Mouse (Mus musculus) monocyte, adult 5-6 weeks (primary cell): ENCODE data around the gene Fam98c. TPM values are rescaled to one million over a fixed set of nuclear protein-coding genes. Genes with fewer than 3 reads are reported as not detected.
"Not testable (repeated sequence)": the region's sequence is repeated elsewhere in the genome, so short reads cannot be mapped to it uniquely, and the experiment has no call there.

Experiments used
- ATAC-seq: fragments of 153-309, 156-312 bp; replicated peaks from 2 replicates; pipeline ENCODE4 v1.8.0; 2017; ENCODE audit warnings: mild to moderate bottlenecking; ENCODE audit not compliant: low TSS enrichment, insufficient number of reproducible peaks, severe bottlenecking, poor library complexity, low FRiP score
- total RNA-seq: library from RNA; stranded (forward); fragments of 200-1000, 200-491, 200-594 nt; gene quantifications from 3 replicates; pipeline ENCODE4 v1.2.3, GENCODE M21; 2017

Fam98c gene
- total RNA-seq, 1 experiment from 2014 or later = 29.1 TPM

DNA sequence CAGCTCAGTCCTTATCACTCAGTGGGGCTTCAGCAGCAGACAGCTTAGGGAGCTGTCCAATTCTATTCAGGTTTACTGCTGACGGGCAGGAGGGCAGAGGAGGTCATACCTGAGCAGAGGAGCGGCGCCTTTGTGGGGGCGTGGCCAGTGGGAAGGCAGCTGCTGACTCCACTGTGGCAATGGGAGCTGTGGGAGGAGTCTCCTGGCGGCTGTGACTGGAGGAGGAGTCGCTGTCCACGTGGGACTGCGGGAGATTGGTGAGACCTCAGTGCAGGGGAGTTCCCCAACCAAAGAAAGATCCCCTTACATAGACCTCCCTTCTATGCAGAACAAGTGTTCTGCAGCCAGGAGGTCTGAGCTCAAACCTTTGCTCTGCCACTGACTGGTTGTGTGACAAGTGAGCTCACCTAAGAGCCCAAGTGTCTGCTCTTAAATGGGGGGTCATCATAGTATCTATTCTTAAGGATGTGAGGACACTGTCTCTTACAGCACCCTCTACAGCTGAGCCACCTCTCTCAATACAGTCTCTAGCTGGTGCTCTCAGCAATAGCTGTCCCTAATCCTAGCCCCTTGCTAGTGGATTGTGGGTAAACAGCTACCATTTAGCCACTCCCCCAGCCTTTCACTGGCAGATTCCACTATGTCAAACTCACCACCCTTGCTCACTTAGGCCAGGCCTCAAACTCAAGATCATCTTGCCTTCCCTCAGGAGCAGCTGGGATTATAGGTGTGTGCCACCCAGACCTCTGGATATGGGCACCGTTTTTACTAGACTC is 6.9 kb upstream of the Fam98c start:
- 0 out of 2 replicates have a peak, but pooled peaks have one; percentile 38 for ATAC-seq

DNA sequence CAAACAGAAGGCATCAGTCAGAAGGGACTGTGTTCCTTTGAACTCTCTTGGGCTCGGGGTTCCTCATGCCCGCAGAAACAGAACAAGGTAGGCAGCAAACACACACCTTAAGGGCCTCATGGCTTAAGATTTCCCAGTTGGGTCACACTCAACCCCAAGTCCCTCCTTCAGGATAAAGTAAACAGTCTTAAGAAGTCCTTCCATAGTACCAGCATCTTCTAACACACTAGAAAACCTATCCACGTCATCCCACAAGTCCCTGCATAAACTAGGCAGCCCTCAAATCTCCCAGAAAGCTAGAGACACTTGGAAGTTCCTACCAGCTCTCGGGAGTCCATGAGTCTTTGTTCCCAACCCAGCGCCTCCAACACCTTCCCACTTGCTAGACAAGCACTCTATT is 6.3 kb upstream of the Fam98c start:
- ATAC-seq = no peak

DNA sequence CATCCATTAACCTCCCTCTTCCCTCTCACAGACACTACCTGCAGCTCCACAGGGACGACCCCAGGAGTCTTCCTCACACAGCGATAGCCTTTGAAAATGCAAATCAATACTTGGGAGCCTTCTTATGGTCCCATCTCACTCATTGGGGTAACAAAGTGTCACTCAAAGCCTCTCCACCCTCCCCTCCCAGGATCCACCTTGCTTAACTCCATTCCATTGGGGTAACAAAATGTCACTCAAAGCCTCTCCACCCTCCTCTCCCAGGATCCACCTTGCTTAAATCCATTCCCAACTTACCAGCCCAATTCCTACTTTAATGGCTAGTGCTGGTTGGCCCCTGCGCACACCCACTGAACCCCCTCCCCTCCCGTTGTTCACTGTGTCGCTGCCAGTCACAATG is 2.2 kb upstream of the Fam98c start:
- no peak for ATAC-seq

DNA sequence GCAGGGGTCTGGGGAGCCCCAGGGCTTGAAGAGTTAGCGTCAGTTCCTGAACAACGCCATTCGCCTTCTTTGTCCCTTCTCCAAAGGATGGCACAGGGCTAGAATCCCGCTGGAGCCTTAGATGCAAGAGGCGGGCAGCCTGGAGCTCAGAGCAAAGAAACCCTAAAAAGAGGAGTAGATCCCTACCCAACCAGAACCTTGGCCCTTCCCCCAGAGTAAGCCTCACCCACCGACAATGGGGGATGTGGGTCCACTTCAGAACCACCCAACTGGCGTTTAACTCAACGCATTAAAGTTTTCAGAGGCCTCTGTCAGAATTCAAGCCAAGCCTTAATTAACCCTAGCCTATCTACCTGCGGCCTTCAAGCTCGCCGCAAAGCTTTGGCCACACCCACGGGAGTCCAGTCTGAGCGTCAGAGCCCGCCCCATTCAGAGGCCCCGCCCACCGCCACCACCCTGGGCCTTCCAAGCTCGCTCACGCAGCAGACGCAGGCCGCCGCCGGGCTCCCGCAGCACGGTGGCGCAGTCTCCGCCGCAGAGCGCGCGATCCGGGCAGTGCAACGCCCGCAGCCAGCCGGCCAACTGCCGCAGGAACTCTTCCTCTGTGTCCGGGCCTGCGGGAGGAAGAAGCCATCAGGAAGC is 717 bp downstream of the Fam98c start:
- peak; percentile 59 for ATAC-seq

DNA sequence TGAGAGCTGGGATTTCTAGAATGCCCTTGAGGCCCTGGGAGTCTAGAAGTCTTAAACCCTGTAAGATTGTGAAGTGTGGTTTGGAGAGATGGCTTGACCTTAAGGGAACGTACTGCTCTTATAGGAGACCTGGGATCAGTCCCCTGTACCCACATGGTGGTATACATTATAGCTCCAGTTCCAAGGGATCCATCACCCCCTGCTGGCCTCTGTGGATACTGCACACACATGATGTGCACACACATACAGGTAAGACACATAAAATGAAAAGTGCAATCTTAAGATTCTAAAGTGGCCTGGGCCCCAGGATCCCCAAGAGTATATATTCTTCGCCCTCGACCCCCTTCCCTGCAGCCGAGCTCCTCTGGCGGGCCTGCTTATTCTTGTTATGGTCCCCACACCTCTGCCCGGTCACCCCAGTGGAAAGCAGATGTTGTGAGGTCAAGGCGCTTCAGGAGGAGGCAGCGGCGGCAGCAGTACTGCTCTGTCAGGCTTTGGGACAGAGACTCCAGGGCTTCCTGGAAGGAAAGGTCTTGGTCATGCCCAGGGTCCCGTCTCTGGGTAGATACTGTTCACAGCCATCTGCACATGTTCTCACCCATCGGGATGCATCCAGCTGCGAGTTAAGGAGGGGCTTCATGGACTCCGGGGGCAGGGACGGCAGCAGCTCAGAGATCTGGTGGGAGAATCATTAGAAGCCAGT is 1.9 kb downstream of the Fam98c start:
- ATAC-seq = no peak

DNA sequence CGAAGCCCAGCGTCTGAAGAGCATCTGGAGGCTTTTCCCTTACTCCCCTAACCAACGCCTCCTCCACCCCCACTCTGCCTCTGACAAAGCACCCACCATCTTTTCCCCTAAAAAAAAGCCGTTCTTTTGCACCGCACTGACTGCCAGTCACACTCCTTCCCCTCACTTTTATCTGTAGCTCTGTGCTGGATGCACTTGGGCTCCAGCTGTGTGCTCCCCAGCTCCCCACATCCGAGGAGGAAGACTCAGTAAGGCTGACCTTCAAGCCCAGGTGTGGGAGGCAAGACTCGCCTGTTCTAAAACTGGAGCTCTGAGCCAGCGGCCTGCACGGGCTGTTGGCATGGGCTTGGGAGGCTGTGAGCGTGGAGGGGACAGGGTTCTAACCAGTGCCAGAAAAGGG is 4.5 kb downstream of the Fam98c start:
- no peak for ATAC-seq

DNA sequence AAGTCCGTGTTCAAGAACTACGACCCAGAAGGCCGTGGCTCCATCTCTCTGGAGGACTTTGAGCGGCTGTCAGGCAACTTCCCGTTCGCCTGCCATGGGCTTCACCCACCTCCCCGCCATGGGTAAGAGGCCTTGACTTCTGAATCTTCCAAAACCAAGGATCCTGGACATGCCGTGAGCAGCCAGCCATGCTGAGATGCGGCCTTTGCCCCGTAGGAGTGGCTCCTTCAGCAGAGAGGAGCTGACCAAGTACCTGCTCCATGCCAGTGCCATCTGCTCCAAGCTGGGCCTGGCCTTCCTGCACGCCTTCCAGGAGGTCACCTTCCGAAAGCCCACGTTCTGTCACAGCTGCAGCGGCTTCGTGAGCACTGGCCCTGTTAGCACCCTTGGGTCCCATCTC is 7.3 kb downstream of the Fam98c start:
- no peak for ATAC-seq

DNA sequence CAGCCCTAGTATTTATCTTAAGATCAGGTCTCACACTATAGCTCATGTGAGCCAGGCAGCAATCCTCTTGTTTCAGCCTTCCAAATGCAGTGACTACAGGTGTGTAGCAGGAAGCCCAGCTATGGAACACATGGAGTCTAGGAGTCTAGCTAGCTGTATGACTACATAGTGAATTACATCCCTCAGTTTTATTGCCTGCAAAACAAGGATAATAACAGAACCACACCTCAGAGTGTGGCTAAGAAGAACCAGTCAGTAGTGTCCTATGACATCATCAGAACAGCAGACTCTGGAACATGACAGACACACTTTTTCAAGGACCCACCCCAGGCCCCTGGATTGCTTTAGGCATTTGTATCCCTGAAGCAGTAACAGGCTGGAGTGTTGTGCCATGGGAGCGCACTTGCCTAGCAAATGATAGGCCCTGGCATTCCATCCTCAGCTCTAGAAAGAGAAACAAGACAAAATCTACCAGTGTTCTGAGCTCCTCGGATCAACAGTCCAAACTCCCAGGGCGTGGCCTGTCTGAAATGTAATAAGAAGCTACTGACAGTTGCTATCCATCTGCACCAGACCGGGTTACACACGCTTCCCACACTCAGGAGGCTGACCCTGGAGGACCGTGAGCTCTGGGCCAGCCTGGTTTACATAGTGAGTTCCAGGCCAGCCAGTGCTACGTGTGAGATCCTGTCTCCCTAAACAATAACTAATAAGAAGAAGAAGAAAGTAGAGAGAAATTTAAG is 9.2 kb downstream of the Fam98c start:
- ATAC-seq = no peak

DNA sequence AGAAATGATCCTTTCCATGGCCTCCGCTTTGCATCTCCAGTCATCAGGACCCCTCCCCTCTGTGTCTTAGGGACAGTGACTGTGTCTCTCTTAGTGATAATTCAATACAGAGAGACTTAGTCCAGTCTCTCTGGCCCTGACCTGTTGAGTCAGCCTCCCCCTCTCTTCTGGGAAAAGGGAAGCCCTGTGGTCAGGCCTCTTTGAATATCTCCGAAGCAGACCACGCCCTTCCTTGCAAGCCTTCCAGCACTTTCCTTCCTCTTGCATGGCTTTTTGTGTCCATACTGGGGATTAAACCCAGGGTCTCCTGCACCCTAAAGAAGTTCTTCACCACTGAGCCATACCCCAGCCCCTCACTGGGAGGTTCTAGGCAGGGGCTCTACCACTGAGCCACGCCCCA is 12.0 kb downstream of the Fam98c start:
- ATAC-seq = peak; percentile 63

DNA sequence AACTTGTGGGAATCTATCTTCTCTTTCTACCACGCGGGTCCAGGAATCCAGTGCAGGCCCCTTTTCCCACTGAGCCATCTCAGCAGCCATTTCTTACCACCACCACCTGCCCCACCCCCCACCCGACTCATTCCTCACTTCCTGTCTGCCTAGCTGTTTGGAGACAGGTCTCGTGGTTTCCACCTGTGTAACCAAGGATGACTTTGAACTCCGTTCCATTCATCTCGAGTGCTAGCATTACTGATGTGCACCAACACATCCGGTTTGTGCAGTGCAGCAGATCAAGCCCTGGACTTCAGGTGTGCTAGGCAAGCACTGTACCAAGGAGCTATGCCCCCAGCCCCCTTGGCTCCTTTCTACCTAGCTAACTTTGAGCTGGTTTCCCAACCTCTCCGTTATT is 14.6 kb downstream of the Fam98c start:
- ATAC-seq = no peak

DNA sequence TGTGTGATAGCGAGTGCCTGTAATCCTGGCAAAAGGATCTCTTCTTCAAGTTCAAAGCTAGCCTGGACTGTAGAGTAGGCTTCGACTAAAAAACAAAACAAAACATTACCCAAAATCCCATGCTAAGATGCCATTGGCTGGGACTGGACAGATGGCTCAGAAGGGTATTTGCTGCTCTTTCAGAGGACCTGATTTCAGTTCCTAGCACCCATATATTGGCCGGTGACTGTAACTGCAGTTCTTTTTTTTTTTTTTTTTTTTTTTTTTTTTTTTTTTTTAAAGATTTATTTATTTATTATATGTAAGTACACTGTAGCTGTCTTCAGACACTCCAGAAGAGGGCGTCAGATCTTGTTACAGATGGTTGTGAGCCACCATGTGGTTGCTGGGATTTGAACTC is 16.8 kb downstream of the Fam98c start:
- ATAC-seq = not testable (repeated sequence)

DNA sequence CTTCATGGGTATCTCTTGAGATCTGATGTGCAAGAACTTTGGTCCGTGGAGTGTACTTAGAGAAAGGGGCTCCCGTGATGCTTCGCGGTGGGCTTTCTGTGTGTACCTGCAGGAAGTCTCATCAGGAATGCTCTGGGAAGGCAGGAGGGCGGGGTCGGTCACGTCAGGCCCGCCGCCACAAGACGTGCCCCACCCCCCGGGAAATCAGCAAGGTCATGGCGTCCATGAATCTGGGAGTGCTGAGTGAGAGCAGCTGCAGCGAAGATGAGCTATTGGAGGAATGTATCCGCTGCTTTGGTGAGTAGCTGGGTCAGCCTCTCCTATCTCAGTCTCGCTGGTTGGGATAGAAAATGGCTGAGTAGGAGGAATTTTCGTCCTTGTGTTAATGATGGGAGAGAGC is 18.6 kb downstream of the Fam98c start:
- ATAC-seq = no peak

DNA sequence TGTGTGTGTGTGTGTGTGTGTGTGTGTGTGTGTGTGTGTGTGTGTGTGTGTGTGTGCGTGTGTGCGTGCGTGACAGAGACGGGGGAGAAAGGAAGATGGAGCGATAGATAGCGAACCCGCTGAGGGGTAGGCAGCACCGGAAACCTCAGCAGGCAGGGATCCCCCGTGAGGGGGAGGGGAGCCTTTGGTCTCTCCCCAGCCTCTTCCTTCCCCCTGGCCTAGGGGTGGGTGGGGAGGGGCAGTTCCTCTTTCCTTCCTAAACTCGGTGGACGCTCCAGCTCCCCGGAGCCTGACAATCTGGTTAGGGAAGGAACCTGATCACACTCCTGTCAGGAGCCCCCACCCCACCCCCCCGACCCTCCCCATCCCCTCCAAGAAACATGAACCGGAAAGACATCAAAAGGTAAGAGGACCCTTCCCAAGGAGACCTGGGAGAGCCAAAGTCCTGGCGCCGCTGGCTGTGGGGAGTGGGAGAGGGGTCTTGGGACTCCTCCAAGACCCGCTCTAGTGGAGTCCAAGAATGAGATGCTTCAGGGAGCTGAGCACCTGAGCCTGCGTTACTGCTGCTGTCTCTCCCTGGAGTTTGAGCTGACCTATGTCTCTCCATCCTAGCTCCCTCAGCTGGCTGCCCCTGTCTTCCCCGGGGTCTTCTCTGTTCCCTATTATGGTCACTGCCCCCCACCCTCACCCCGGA is 21.2 kb downstream of the Fam98c start, which contains the start of gene Rasgrp4:
TSS of gene Rasgrp4 (plus strand) at position 159 of the 694 bp plus-strand sequence.
- peak; percentile 79 for ATAC-seq

DNA sequence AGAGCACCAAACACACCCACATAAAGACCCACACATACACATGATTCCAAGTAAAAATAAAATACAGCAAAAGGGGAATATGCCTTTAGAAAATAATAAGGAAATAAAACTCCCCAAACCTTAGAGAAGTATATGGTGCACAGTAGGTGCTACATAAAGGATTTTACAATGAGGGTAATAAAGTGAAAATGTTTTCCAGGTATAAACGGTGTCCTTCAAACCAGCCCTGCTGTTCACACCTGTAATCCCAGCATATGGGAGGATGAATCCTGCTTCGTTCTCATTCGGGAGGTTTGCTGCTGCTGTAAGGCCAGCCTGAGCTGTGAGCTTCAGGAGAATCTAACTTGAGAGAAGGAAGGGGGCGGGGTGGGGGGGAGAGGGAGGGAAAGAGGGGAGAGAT is 21.8 kb downstream of the Fam98c start:
- ATAC-seq = no peak

DNA sequence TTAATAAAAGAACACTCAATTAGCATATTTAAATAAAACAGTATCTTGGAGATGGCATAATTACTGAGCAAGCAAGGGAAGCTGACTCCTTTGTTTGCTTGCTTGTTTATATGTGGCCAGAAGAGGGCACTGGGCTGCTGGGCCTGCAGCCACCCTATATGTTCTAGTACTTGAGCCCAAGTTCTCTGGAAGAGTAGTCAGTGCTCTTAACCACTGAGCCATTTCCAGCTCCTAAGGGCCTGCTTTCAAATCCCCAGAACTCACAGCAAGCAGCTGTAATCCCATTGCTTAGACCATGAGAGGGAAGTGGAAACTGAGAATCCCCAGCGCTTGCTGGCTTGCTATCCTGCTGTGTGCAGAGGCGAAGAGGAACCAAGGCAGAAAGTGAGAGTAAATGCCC is 27.3 kb downstream of the Fam98c start:
- no peak for ATAC-seq

DNA sequence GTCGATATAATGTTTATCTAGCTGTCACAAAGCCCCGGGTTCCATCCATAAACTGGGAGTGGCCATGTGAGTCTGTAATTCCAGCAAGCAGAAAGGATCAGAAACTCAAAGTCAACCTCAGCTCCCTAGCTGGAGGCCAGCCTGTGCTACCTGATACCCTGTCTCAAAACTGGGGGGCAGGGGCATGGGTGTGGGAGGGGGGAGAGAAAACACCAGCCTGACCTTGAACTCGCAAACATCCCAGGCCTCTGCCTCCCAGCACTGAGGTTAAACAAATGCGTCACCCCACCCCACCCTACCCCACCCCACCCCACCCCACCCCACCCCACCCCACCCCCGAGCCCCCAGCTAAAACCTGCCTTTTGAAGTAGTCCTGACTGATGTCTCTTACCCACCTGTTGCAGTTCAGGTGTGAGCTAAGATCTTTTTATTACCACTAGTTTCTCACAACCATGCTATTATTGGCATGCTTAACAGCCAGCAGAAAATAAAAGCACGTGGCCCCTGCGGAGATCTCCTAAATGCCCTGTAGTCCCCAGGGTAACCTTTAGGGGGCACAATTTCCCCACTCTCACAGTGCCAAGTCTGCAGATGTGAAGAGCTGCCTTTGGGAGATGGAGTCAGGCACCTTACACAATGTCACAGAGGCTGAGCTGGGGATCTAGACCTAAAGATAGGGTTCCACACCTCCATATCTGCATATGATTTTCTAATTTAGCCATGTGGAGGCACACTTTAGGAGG is 29.7 kb downstream of the Fam98c start:
- ATAC-seq = peak; percentile 84

DNA sequence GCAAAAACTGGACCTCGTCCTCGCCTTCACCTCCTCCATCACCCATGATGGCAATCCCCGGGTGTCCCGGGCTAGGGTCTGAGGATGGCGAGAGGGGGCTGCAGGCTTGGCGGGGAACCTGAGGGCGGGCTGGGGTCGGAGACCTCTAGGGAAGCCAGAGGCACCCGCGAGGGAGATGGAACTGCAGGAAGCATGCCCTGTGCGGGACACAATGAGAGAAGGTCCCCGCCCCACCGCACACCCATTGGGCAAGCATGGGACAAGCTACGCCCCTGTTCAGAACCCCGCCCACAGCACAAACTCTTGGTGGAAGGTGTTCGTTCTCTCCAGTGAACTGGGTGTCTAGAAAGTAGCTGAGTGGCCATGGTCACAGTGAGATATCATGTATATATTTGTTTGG is 31.1 kb downstream of the Fam98c start, which contains the start of gene Ryr1:
TSS of gene Ryr1 (minus strand) at position 210 of the 400 bp plus-strand sequence.
- peak; percentile 72 for ATAC-seq
